Mouse (Mus musculus): ENCODE data around the gene Gars. TPM values are rescaled to one million over a fixed set of nuclear protein-coding genes. Genes with fewer than 3 reads are reported as not detected.

Gene Gars
- polyA plus RNA-seq, 1 experiment from 2014 or later, result 233 TPM

GRCm38 (mm10) chr6:55128391-55128790 is 90.6 kb downstream of the Gars start:
- H3K9me3 ChIP-seq (replicated peaks), result no peaks in the 10 kb centered on the region
- no peak for DNase-seq (ENCODE audit: low spot score)
- no peaks in the 10 kb centered on the region for H3K36me3 ChIP-seq
- peaks cover 9% of the 10 kb centered on the region for H3K4me1 ChIP-seq
- H3K4me3 ChIP-seq, result no peak overlapping the region
- no peaks in the 10 kb centered on the region for H3K27me3 ChIP-seq (ENCODE audit: low read depth, poor library complexity, severe bottlenecking)
- H3K27ac ChIP-seq (replicated peaks), result peak overlapping the region; percentile 42; the same call in 1 of the 2 replicates

Other genes starting within 250 kb of the Gars start
- 2.2 and 2.4 TPM in 2 replicates for gene Znrf2, start 221.1 kb upstream of the Gars start, polyA plus RNA-seq (2016; fragmentation: Nextera tagmentation; extraction: Ambion mirVana)
- 1.3 and 1.9 TPM in 2 replicates for gene Nod1, start 65.4 kb upstream of the Gars start, polyA plus RNA-seq (2016; fragmentation: Nextera tagmentation; extraction: Ambion mirVana)
- 12.7 and 15.7 TPM in 2 replicates for gene Ggct, start 45.1 kb upstream of the Gars start, polyA plus RNA-seq (2016; fragmentation: Nextera tagmentation; extraction: Ambion mirVana)
- 0.21 and 0.30 TPM in 2 replicates for gene Crhr2, start 95.0 kb downstream of the Gars start, polyA plus RNA-seq (2016; fragmentation: Nextera tagmentation; extraction: Ambion mirVana)
- 0.62 and 2.0 TPM in 2 replicates for gene Inmt, start 137.0 kb downstream of the Gars start, polyA plus RNA-seq (2016; fragmentation: Nextera tagmentation; extraction: Ambion mirVana)
- 23.3 and 27.1 TPM in 2 replicates for gene Mindy4, start 165.4 kb downstream of the Gars start, polyA plus RNA-seq (2016; fragmentation: Nextera tagmentation; extraction: Ambion mirVana)